Mouse (Mus musculus): Measurements from ENCODE around the gene Leo1.
"Not testable (repeated sequence)": the region's sequence is repeated elsewhere in the genome, so short reads cannot be mapped to it uniquely, and the experiment has no call there.

Gene Leo1

GRCm38 (mm10) chr9:75467581-75467980, 26.3 kb downstream of the Leo1 start:
- DNase-seq (ENCODE audit: low spot score), result no peak

DNA sequence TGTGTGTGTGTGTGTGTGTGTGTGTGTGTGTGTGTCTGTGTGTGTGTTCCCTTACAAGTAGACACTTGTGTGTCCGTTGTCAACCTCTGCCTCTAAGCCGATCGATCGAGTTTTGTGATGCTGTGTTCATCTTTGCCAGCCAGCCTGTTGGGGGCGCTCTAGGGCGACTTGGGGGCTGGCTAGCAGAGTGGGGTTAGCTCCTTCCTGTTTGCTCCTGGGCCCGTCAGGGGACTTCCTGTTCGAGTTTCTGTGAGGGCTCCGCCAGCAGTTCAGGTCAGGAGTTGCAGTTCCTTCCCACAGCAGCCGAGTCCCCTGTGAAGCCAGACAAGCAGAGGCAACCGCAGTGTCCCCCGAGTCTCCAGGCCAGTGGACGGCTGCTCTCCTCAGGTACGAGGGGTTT, 27.0 kb downstream of the Leo1 start:
- DNase-seq (ENCODE audit: low spot score), result no peak

GRCm38 (mm10) chr9:75477212-75477611, 35.9 kb downstream of the Leo1 start:
- DNase-seq (ENCODE audit: low spot score), result no peak

GRCm38 (mm10) chr9:75479106-75479725, 37.9 kb downstream of the Leo1 start:
- no peak for DNase-seq (ENCODE audit: low spot score)

GRCm38 (mm10) chr9:75480536-75481075, 39.3 kb downstream of the Leo1 start:
- DNase-seq (ENCODE audit: low spot score), result no peak

DNA sequence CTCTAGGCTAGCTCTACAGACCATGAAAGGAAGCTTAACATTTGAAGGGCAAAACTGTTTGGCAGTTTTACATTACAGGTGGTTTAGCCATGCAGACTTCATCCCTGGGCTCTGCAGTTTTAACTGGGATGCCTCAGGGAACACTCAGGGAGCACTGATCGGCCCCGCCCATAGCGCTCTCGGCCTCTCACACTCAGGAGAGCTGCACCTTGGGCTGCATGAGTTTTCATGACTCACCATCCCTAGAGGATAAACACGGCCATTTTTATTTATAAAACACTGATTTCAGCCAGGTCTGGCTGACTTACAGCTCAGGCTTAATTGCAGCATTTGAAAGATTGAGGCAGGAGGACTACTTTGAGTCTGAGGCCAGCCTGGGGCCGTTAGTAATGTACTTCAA, 43.9 kb downstream of the Leo1 start:
- peak; percentile 28 for DNase-seq (ENCODE audit: low spot score)

DNA sequence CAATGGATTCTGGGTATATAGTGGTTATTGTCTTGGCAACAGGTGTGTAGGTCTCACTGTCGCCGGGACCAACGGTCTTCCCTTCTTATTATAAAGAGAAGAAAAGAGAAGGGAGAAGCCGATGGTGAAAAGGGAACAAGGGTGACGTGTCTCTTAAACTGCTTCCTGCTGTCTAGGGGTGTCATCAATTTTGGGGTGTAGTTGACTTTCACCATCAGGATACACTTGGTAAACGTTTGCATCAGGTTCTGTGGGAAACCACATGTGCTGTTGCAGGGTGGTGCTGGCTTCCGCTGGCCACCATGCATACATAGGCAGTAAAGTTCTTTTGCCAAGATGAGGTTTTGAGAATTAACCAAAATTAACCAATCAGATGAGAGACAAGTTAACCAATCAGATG, 46.9 kb downstream of the Leo1 start:
- not testable (repeated sequence) for DNase-seq (ENCODE audit: low spot score)

- no peak for DNase-seq (ENCODE audit: low spot score)
Observed at GRCm38 (mm10) chr9:75494407-75495005, 53.2 kb downstream of the Leo1 start.

GRCm38 (mm10) chr9:75495945-75496344, 54.6 kb downstream of the Leo1 start:
- no peak for DNase-seq (ENCODE audit: low spot score)

DNA sequence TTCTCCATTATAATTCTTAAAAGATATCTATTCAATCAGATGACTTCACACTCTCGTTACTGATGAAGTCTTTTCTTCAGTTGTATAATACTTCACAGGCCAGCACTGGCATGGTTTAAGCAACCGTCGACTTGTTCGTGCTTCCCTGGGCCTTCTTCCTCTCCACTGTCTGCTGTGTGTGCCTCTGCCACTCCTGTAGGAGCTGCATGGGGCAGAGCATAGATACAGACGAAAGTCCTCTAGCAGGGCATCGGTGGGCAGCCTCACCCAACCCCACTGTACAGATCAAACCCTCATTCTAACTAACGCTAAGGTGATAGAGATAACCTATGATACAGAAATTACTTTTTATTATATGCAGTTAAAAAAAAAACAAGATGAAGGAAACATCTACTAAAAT, 57.2 kb downstream of the Leo1 start:
- DNase-seq (ENCODE audit: low spot score), result no peak

- no peak for DNase-seq (ENCODE audit: low spot score)
Observed at GRCm38 (mm10) chr9:75504311-75504710, 63.0 kb downstream of the Leo1 start.

GRCm38 (mm10) chr9:75511236-75511939, 70.1 kb downstream of the Leo1 start:
- peak; percentile 12 for DNase-seq (ENCODE audit: low spot score)

DNA sequence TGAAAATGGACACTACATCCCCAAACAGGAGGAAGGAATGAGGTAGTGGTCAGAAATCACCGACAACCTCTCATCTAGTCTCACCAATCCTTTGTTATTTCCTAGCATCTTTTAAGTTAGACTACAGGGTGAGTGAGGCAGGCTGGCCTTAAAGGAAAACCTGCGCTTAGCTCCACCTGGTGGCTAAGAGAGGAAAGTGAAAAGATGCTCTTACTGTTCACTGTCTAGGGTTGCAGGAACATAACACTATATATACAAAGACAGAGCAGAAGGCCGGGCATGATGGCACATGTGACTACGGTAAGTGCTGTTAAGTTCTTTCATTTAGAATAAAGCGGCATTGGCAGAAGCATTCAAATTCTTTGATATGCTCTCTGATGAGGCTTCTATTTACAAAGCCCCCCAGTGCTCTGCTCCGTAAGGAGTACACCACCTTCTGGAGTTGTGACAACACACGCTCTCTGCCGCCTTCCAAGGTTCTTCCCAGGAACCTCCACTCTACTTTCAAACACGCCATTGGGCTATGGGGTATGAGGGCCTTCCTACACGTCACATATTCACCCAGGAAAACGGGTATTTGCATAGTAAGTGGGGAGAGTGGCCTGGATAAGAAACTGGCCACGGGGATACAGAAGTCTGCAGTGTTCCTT, 74.3 kb downstream of the Leo1 start:
- DNase-seq (ENCODE audit: low spot score), result peak; percentile 75

All from MN1 (cell line).